Mouse (Mus musculus) liver, embryonic 14.5 days (tissue): Measurements from ENCODE around the gene Lrsam1. TPM values are rescaled to one million over a fixed set of nuclear protein-coding genes. Genes with fewer than 3 reads are reported as not detected.
"Not testable (repeated sequence)": the region's sequence is repeated elsewhere in the genome, so short reads cannot be mapped to it uniquely, and the experiment has no call there.

Source experiments
- ATAC-seq: fragments of 200-750 bp; cut with Nextera tagmentation; 2 replicates; pipeline ENCODE4 v1.8.0; 2017; ENCODE audit warnings: moderate number of reproducible peaks, mild to moderate bottlenecking, moderate library complexity; ENCODE audit not compliant: insufficient read depth
- DNase-seq, 3 experiments: peaks; one replicate each; pipeline ENCODE4 v3.0.0-alpha.2; 2012 to 2013; ENCODE audit warnings: low read depth in 3 of 3, low spot score in 3 of 3
- H3K27ac ChIP-seq: fragments of 300-500 bp; sonication (generic); 2 replicates; pipeline ENCODE4 v1.5.1; 2014; ENCODE audit warnings: moderate library complexity, mild to moderate bottlenecking, control low read depth, inconsistent platforms
- H3K27me3 ChIP-seq: fragments of 300-500 bp; sonication (generic); 2 replicates; pipeline ENCODE4 v1.6.1; 2014; ENCODE audit warnings: mild to moderate bottlenecking, low read length, moderate library complexity; ENCODE audit not compliant: control insufficient read depth, insufficient read depth
- H3K36me3 ChIP-seq: fragments of 300-500 bp; sonication (generic); replicated peaks from 2 replicates; pipeline ENCODE4 v1.6.1; 2014; ENCODE audit warnings: low read depth; ENCODE audit not compliant: control insufficient read depth, insufficient read depth
- H3K4me1 ChIP-seq, 2 experiments: fragments of 200-500 bp in 1 of 2; fragments of 300-500 bp in 1 of 2; sonication (generic) in 1 of 2; replicated peaks; 2 replicates each; pipeline ENCODE4 v1.6.1; 2012 to 2014; ENCODE audit warnings: antibody characterized with exemption in 1 of 2, inconsistent platforms in 1 of 2, low read length in 1 of 2; ENCODE audit not compliant: control insufficient read depth in 2 of 2, insufficient read depth in 2 of 2
- H3K4me2 ChIP-seq: fragments of 300-500 bp; sonication (generic); 2 replicates; pipeline ENCODE4 v1.6.1; 2014; ENCODE audit warnings: low read depth, mild to moderate bottlenecking, control low read depth, moderate library complexity
- H3K4me3 ChIP-seq, 2 experiments: fragments of 200-500 bp in 1 of 2; fragments of 300-500 bp in 1 of 2; sonication (generic) in 1 of 2; 2 replicates each; pipeline ENCODE4 v1.5.1; 2012 to 2014; ENCODE audit warnings: low read depth in 2 of 2, low read length in 2 of 2, mild to moderate bottlenecking in 2 of 2, control low read depth in 1 of 2, inconsistent platforms in 1 of 2, moderate library complexity in 1 of 2; ENCODE audit not compliant: insufficient read depth in 1 of 2
- H3K9ac ChIP-seq: fragments of 300-500 bp; sonication (generic); replicated peaks from 2 replicates; pipeline ENCODE4 v1.6.1; 2014; ENCODE audit warnings: mild to moderate bottlenecking, control low read depth, moderate library complexity
- H3K9me3 ChIP-seq: fragments of 300-500 bp; sonication (generic); 2 replicates; pipeline ENCODE4 v1.6.1; 2016; ENCODE audit warnings: low read length, mixed read lengths; ENCODE audit not compliant: control insufficient read depth
- CTCF ChIP-seq: IDR thresholded peaks from 2 replicates; pipeline ENCODE4 v1.5.1; 2016; ENCODE audit warnings: antibody characterized with exemption, low read depth, control low read depth
- EP300 ChIP-seq: IDR thresholded peaks from 2 replicates; pipeline ENCODE4 v1.6.1; 2016; ENCODE audit warnings: antibody characterized with exemption, low read depth
- WGBS: fragments of 180-500 bp; shearing (Covaris S2); extraction: QIAGEN DNeasy Blood & Tissue Kit; methylation state at CpG from one replicate; pipeline ENCODE4 v1.1.7; 2014; ENCODE audit not compliant: insufficient replicate concordance; 5-methylcytosine and 5-hydroxymethylcytosine counted together
- polyA plus RNA-seq, 2 experiments: library from polyadenylated mRNA; depleted of rRNA in 1 of 2; stranded (reverse) in 1 of 2; unstranded in 1 of 2; fragments of >200 nt; fragmentation: Nextera tagmentation in 1 of 2; extraction: Ambion mirVana in 1 of 2; gene quantifications; 2 replicates each; pipeline versions ENCODE4 v1.2.1 to v1.2.3; 2012 to 2014

Lrsam1 gene
- polyA plus RNA-seq (2012; rRNA removed): 1.9 and 2.5 TPM in 2 replicates
- 1.1 and 1.8 TPM in 2 replicates for polyA plus RNA-seq (2014; fragmentation: Nextera tagmentation; extraction: Ambion mirVana)

GRCm38 (mm10) chr2:32961192-32961995 lies at the start of gene Lrsam1, which contains the start of gene Rpl12:
Gene Lrsam1, minus strand, starts transcription at chr2:32961614.
Gene Rpl12, plus strand, starts transcription at chr2:32961559.
- ATAC-seq: peak; percentile 85
- DNase-seq: peak; percentile 78 to 85 (median 84)
- Histone ChIP-seq H3K4me2 (peak within 1 kb of the TSS; percentile 86), H3K9me3 (no peaks in the 10 kb centered on the region), H3K27me3 (no peaks in the 10 kb centered on the region), H3K4me3 (peak within 1 kb of the TSS; percentile 71 to 77), H3K27ac (peak within 1 kb of the TSS; percentile 68), H3K36me3 (peaks cover 19% of the 10 kb centered on the region), H3K4me1 (peaks cover 8 to 18% of the 10 kb centered on the region in 2 experiments), H3K9ac (peak within 1 kb of the TSS; percentile 88)
- WGBS: 3% methylated on average over 55 of the region's 55 CpGs
- TF ChIP-seq CTCF (no peak), EP300 (peak; percentile 82)

DNA sequence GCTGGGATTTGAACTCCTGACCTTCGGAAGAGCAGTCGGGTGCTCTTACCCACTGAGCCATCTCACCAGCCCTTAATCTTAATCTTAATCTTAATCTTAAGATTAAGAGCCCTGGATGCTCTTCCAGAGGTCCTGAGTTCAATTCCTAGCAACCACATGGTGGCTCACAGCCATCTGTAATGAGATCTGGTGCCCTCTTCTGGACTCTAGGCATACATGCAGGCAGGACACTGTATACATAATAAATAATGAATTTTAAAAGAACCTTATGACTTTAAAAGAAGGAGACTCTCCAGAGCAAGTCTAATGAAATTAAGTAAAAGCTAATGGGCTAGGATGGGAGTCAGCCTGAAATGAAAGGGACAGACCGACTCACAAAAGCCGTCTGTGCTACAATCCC lies 47.6 kb upstream of the Lrsam1 start:
- H3K4me3 ChIP-seq, H3K9ac ChIP-seq, H3K27ac ChIP-seq, DNase-seq, ATAC-seq, H3K4me1 ChIP-seq, H3K27me3 ChIP-seq, H3K4me2 ChIP-seq, H3K36me3 ChIP-seq, H3K9me3 ChIP-seq: not testable (repeated sequence)
- 86% methylated on average over 4 of the region's 4 CpGs for WGBS
- TF ChIP-seq CTCF: peak; percentile 43; the same call in 1 of the 2 replicates

DNA sequence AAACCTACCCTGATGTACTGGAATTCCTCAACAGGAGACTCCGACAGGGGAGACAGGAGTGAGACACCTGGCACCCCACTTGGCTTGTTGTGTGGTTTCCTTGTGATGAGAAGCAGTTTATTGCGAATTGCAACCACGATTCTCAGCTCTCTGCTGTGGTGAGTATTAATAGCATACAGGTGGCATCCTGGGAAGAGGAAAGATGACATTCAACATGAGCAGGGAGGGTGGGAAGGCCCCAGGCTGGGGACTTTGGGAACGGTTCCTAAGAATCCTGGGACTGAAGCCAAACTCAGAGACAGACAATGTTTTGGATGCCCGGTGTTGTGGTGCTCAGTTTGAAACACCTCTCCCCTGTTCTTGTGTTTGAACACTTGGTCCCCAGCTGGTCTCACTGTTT lies 43.6 kb upstream of the Lrsam1 start:
- WGBS: 52% methylated on average over 5 of the region's 5 CpGs
- Histone ChIP-seq H3K9me3 (no peaks in the 10 kb centered on the region), H3K4me3 (no peak overlapping the region), H3K27me3 (no peaks in the 10 kb centered on the region), H3K36me3 (no peaks in the 10 kb centered on the region), H3K9ac (no peak overlapping the region), H3K27ac (no peak overlapping the region), H3K4me2 (no peak overlapping the region), H3K4me1 (no peaks in the 10 kb centered on the region)
- ATAC-seq (no peak), DNase-seq (no peak)
- TF ChIP-seq EP300 (no peak), CTCF (no peak)

GRCm38 (mm10) chr2:33002144-33002543 lies 40.7 kb upstream of the Lrsam1 start:
- Histone ChIP-seq H3K9me3 (no peaks in the 10 kb centered on the region), H3K27me3 (no peaks in the 10 kb centered on the region), H3K36me3 (no peaks in the 10 kb centered on the region), H3K4me3 (no peak overlapping the region), H3K4me1 (no peaks in the 10 kb centered on the region), H3K4me2 (no peak overlapping the region), H3K9ac (no peak overlapping the region), H3K27ac (no peak overlapping the region)
- DNase-seq (no peak), ATAC-seq (no peak)
- TF ChIP-seq CTCF (no peak), EP300 (no peak)
- WGBS: 69% methylated on average over 7 of the region's 7 CpGs

DNA sequence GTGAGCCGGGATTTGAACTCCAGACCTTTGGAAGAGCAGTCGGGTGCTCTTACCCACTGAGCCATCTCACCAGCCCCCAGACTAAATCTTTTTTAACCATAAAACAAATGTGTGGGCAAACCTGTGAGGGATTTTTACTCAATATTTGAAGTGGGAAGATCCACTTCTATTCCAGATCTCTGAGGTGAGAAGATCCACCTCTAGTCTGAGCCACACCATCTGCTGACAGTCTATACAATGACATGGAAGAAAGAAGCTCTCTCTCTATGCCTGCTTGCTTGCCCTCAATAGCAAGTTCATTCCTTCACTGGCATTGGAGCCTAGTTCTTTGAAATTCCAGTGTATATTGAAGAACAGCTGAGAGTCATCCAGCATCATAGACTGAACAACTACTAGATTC lies 38.3 kb upstream of the Lrsam1 start:
- H3K4me3 ChIP-seq: no peak overlapping the region
- no peaks in the 10 kb centered on the region for H3K27me3 ChIP-seq
- H3K36me3 ChIP-seq: no peaks in the 10 kb centered on the region
- H3K4me2 ChIP-seq: no peak overlapping the region
- no peaks in the 10 kb centered on the region for H3K4me1 ChIP-seq
- DNase-seq: no peak
- no peak for TF ChIP-seq CTCF
- TF ChIP-seq EP300: no peak
- H3K9me3 ChIP-seq: no peaks in the 10 kb centered on the region
- 67% methylated on average over 2 of the region's 2 CpGs for WGBS
- H3K9ac ChIP-seq: no peak overlapping the region
- no peak for ATAC-seq
- no peak overlapping the region for H3K27ac ChIP-seq
